Comparison of ENCODE assay signal across 14 mouse cellular contexts in the genomic region with DNA sequence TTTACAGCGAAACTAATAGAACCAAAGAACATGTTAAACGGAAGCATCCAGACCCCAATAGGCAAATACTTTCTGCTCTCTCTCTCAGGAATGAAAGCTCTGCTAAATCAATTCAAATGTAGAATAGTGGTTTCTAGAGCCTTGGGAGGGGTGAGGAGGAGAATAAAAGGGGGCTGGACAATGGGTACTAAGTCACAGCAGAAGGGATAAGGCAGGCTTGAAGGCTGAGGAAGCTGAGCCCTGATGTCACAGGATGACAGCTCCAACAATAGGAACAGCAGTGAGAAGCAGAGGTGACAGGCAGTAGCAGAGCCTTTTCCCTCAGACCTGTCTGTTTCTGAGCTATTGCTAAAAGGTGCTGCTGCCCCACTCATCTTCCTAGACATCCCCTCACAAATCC. TPM values are rescaled to one million over a fixed set of nuclear protein-coding genes. Genes with fewer than 3 reads are reported as not detected.
"Had no signal": no experiment of that assay in that cellular context is flagged by ENCODE, and none has a peak within 500 bp of the region (broad histone marks: within the 10 kb centered on the region; RNA-seq: fewer than 3 reads in every experiment).

No protein-coding gene starts in this region.

- H3K9me3 ChIP-seq: limb, embryonic 15.5 days; liver, embryonic 12.5 days; neural tube, embryonic 15.5 days had no signal

- ATAC-seq: liver, embryonic 12.5 days had no signal

- H3K36me3 ChIP-seq: limb, embryonic 15.5 days; liver, embryonic 12.5 days; neural tube, embryonic 15.5 days had no signal

- H3K9ac ChIP-seq: limb, embryonic 15.5 days; liver, embryonic 12.5 days; lung, embryonic 14.5 days; neural tube, embryonic 15.5 days had no signal

- H3K27me3 ChIP-seq: limb, embryonic 15.5 days; liver, embryonic 12.5 days; neural tube, embryonic 15.5 days had no signal

- DNase-seq: kidney, adult 8-10 months; kidney, postnatal 25 days; lung, embryonic 14.5 days; lung, postnatal 10 days; lung, postnatal 4 days; right cerebral cortex, adult 18-20 months; right cerebral cortex, postnatal 25 days; thymus, postnatal 36 days had no signal

- H3K4me1 ChIP-seq: limb, embryonic 15.5 days; liver, embryonic 12.5 days; neural tube, embryonic 15.5 days had no signal

- H3K4me2 ChIP-seq: limb, embryonic 15.5 days; liver, embryonic 12.5 days; lung, embryonic 14.5 days; neural tube, embryonic 15.5 days had no signal

- H3K4me3 ChIP-seq: left cerebral cortex, adult 2 months; limb, embryonic 15.5 days; liver, embryonic 12.5 days; myocyte; neural tube, embryonic 15.5 days had no signal

- H3K27ac ChIP-seq: left cerebral cortex, adult 2 months; limb, embryonic 15.5 days; liver, embryonic 12.5 days; neural tube, embryonic 15.5 days had no signal

RNA-seq across cellular contexts. Expression of a gene that starts 41.8 kb away (rescaled TPM):
- total RNA-seq: megakaryocyte, adult 5-6 weeks had no signal
